Mouse (Mus musculus) ovary, adult 18-20 months (tissue): ENCODE measurements at regions not wholly inside any gene's neighbourhood (a gene's known extent, or its start where the extent isn't known, plus 50 kb on each side); places are given as distances from the start of the nearest gene placed in this dataset.

Source experiments
- DNase-seq: peaks from one replicate; pipeline ENCODE4 v3.0.0; 2022; ENCODE audit warnings: low spot score, mixed read lengths

GRCm38 (mm10) chr9:103924641-103925040, 77.7 kb upstream of the Nphp3 start:
- no peak for DNase-seq

GRCm38 (mm10) chr9:103925486-103925885, 76.9 kb upstream of the Nphp3 start:
- no peak for DNase-seq

- DNase-seq: no peak
These were observed 73.4 kb upstream of the Nphp3 start for GRCm38 (mm10) chr9:103928744-103929527.

DNA sequence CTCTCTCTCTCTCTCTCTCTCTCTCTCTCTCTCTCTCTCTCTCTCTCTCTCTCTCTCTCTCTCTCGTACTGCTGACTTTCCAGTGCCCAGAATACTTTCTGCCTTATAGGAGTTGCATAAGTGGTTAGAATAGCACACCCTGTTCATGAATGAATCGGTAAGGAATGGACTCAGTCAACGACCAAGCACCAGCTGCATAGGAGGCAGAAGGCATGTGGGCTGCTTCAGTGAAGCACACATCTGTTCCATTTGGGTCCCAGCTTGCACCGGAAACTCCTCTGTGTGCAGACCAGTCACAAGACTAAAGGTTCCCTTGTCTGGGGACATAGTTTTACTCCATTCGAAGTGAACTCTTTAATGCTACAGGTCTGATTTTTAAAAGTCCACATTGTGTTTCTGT, 64.3 kb upstream of the Nphp3 start:
- DNase-seq: no peak

- DNase-seq: no peak
These were observed 62.3 kb upstream of the Nphp3 start for GRCm38 (mm10) chr9:103940010-103940409.

DNA sequence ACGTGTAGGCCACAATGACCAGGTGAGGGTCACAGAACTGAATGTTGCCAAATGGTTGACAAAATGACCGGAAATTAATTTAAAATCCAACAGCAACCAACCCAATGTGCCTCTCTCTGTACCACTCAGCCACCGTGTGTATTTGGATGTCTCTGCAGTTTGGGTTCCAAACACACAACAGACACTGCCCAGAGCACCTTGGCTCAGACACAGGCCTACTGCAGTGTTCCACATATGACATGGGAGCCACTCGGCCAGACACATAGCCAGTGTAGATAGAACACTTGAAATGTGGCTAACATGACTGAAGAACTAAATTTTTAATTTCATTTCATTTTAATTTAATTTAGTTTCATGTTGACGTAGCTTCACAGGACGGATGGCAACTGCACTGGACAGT, 61.8 kb upstream of the Nphp3 start:
- no peak for DNase-seq

DNA sequence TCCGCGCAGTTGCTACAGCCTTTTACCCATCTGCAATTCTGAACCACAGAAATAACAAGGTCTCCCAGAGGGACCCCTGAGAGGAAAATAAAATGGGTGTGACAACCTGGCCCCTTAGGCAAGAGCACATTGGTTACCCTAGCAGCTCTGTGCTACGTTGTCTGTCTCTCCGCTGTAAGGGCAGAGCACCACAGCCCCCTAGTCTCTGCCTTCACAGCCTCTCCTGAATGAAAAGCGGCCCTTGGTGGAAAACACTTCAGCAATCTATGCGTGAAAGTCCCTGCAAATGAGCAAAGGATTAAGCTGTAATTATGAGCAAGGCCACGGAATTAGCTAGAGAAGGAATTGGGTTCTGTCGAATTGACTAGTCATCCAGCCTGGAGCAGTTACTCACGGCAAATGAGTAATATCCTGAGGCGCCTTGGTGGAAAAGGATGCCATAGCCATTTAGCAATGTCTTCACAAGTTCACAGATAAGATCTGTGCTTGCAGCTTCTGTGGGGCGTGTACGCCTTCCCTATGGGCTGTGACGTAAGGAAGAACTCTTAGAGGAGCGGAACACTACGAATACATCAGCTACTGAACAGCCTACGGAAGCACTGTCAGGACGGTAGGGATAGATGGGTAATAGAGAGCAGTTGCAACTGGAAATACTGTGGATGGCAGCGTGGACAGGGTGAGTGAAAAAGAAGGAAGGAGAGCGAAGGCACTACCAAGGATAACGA, 61.0 kb upstream of the Nphp3 start:
- no peak for DNase-seq

GRCm38 (mm10) chr9:103941901-103942260, 60.5 kb upstream of the Nphp3 start:
- no peak for DNase-seq

- no peak for DNase-seq
These were observed 56.9 kb upstream of the Nphp3 start for GRCm38 (mm10) chr9:103945406-103945805.

DNA sequence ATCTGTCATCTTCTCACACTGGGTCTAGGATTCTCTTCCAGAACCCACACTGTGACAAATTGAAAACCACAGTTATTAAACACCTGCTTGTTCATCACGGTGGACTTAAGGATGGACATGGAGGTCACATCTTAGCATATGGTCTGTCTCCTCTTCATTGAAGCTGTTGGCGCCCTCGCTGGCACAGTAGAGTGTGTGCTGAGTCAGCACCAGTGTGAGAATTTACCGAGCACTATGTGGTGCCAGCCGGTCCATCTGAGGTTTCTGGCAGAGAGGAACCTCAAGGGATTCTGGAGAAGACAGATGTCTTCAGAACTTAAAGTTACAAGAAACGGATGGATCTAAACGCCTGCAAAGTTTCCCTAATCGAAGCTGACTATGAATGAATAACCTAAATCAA, 50.5 kb upstream of the Nphp3 start:
- DNase-seq: no peak
